Mouse (Mus musculus) T-helper 17 cell (primary cell): ENCODE results near the gene Ctrb1.

Experiments
- in situ Hi-C, 2 experiments: fragments of 300-600 bp; cut with MboI, MseI; formaldehyde crosslinking; loops; 1 replicate in 1 of 2; 2 replicates in 1 of 2; pipeline ENCODE4 v1.15.1; 2025; ENCODE audit warnings: high pct_unique_total_duplicates in 2 of 2

Gene Ctrb1

GRCm38 (mm10) chr8:111638086-111638485 lies 52.7 kb downstream of the Ctrb1 start:
- in situ Hi-C loops = no loop called here
